Mouse (Mus musculus): ENCODE data around the gene Shank2.

DNA sequence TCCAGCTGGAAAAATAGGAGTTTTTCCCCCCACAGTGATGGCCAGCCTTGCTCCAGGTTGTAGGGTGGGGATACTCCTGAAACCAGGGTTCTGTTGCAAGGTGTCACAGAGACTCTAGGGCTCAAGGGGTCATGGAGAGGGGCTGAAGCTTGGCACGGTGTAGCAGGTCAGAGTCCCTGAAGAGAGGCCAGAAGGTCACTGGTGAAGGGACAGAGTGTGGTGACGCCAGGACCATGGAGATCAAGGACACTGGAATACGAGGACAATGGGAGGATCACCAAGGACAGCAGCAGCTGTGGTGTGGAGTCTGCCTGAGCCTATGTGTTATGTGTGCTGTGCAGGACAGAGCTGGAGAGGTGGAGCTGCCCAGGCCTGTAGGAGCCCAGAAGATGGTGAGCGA lies 6.4 kb downstream of the Shank2 start:
- TF ChIP-seq CTCF (IDR thresholded peaks at IDR 0.05; ENCODE audit: borderline replicate concordance, extremely low read depth, insufficient read depth, insufficient read length) (no peak), POLR2A (IDR thresholded peaks at IDR 0.05; ENCODE audit: borderline replicate concordance, extremely low read depth, insufficient read depth, insufficient read length, poor library complexity, severe bottlenecking) (no peak)

Measured in brain, embryonic 14.5 days (tissue).